In genomic region chr10:5110773-5111172, GRCm38 (mm10) we compare ENCODE assay signal across 28 mouse cellular contexts. TPM values are rescaled to one million over a fixed set of nuclear protein-coding genes. Genes with fewer than 3 reads are reported as not detected.
DNase-seq lines count a peak whose midpoint lies in the region; ATAC-seq lines count a peak whose summit lies in the region.
"Had no signal": no experiment of that assay in that cellular context is flagged by ENCODE, and none has a peak within 500 bp of the region (broad histone marks: within the 10 kb centered on the region; RNA-seq: fewer than 3 reads in every experiment).

No protein-coding gene starts in this region.

- WGBS in embryonic facial prominence, embryonic 14.5 days: 81% methylated on average over 5 of the region's 5 CpGs
- 94% methylated on average over 5 of the region's 5 CpGs for WGBS in embryonic facial prominence, embryonic 10.5 days

- no peaks in the 10 kb centered on the region for H3K27me3 ChIP-seq in embryonic facial prominence, embryonic 14.5 days (replicated peaks; ENCODE audit: control insufficient read depth, insufficient read depth, low read length)
- H3K27me3 ChIP-seq in embryonic facial prominence, embryonic 10.5 days (replicated peaks; ENCODE audit: low read depth, poor library complexity, severe bottlenecking): no peaks in the 10 kb centered on the region
- H3K27me3 ChIP-seq: embryonic facial prominence, embryonic 13.5 days; heart, embryonic 13.5 days; midbrain, embryonic 13.5 days; neural tube, embryonic 15.5 days; stomach, embryonic 15.5 days had no signal

- H3K4me3 ChIP-seq in embryonic facial prominence, embryonic 14.5 days (ENCODE audit: low read depth, low read length): no peak overlapping the region
- H3K4me3 ChIP-seq in embryonic facial prominence, embryonic 10.5 days: no peak overlapping the region
- H3K4me3 ChIP-seq: embryonic facial prominence, embryonic 13.5 days; heart, embryonic 13.5 days; midbrain, embryonic 13.5 days; neural tube, embryonic 15.5 days; stomach, embryonic 15.5 days had no signal

- no peak; the same call in 1 of the 2 replicates for ATAC-seq in embryonic facial prominence, embryonic 14.5 days (ENCODE audit: low read depth)
- ATAC-seq in megakaryocyte-erythroid progenitor cell, adult 5-6 weeks (replicated peaks; ENCODE audit: low FRiP score, low TSS enrichment, poor library complexity, severe bottlenecking): no peak
- ATAC-seq: forebrain, embryonic 16.5 days; hindbrain, embryonic 16.5 days; intestine, postnatal 0 days; midbrain, embryonic 13.5 days had no signal

- no peaks in the 10 kb centered on the region for H3K9me3 ChIP-seq in embryonic facial prominence, embryonic 14.5 days (ENCODE audit: control insufficient read depth, low read length)
- no peaks in the 10 kb centered on the region for H3K9me3 ChIP-seq in embryonic facial prominence, embryonic 10.5 days
- H3K9me3 ChIP-seq: embryonic facial prominence, embryonic 13.5 days; G1E; heart, embryonic 13.5 days; neural tube, embryonic 15.5 days; stomach, embryonic 15.5 days had no signal

- H3K4me1 ChIP-seq in embryonic facial prominence, embryonic 14.5 days (ENCODE audit: control insufficient read depth, insufficient read depth, low read length): no peaks in the 10 kb centered on the region
- H3K4me1 ChIP-seq in embryonic facial prominence, embryonic 10.5 days: no peaks in the 10 kb centered on the region
- H3K4me1 ChIP-seq: embryonic facial prominence, embryonic 13.5 days; heart, embryonic 13.5 days; midbrain, embryonic 13.5 days; neural tube, embryonic 15.5 days; stomach, embryonic 15.5 days had no signal

- no peak overlapping the region for H3K9ac ChIP-seq in embryonic facial prominence, embryonic 14.5 days (ENCODE audit: low read depth, low read length)
- H3K9ac ChIP-seq: embryonic facial prominence, embryonic 13.5 days; heart, embryonic 13.5 days; lung, embryonic 14.5 days; midbrain, embryonic 13.5 days; neural tube, embryonic 15.5 days; stomach, embryonic 15.5 days had no signal

- no peak overlapping the region for H3K27ac ChIP-seq in embryonic facial prominence, embryonic 14.5 days (replicated peaks; ENCODE audit: low read depth, low read length)
- no peak overlapping the region for H3K27ac ChIP-seq in embryonic facial prominence, embryonic 10.5 days (replicated peaks)
- H3K27ac ChIP-seq: embryonic facial prominence, embryonic 13.5 days; heart, embryonic 13.5 days; kidney, postnatal 0 days; midbrain, embryonic 13.5 days; neural tube, embryonic 15.5 days; stomach, embryonic 15.5 days had no signal

- H3K36me3 ChIP-seq in embryonic facial prominence, embryonic 14.5 days (ENCODE audit: control insufficient read depth, insufficient read depth, low read length): peaks cover 51% of the 10 kb centered on the region
- H3K36me3 ChIP-seq in embryonic facial prominence, embryonic 10.5 days (replicated peaks): no peaks in the 10 kb centered on the region; the same call in 1 of the 2 replicates

- peak; percentile 22 for DNase-seq in embryonic facial prominence, embryonic 14.5 days (ENCODE audit: low spot score)
- DNase-seq in embryonic facial prominence, embryonic 10.5 days (ENCODE audit: low spot score): no peak
- peak; percentile 21 for DNase-seq in layer of hippocampus, adult 9-11 months
- DNase-seq in layer of hippocampus, adult 11-12 months (ENCODE audit: low spot score): no peak
- peak; percentile 47 for DNase-seq in Muller cell, postnatal 12 days (ENCODE audit: inconsistent ontology term)
- peak; percentile 3 to 22 for DNase-seq in gastrocnemius, adult 8-10 months (ENCODE audit: low spot score in 2 of 2)
- no peak for DNase-seq in cerebellum, postnatal 25 days
- DNase-seq: cerebellum, adult 9-10 months; left cerebral cortex, postnatal 4 days; lung, embryonic 14.5 days; right cerebral cortex, postnatal 25 days; thymus, adult 2 months had no signal

- H3K4me2 ChIP-seq in embryonic facial prominence, embryonic 14.5 days (ENCODE audit: low read depth, low read length): no peak overlapping the region
- H3K4me2 ChIP-seq: embryonic facial prominence, embryonic 13.5 days; heart, embryonic 13.5 days; liver, embryonic 11.5 days; lung, embryonic 14.5 days; midbrain, embryonic 13.5 days; neural tube, embryonic 15.5 days; stomach, embryonic 15.5 days had no signal

RNA-seq across cellular contexts. Expression of gene Gm10097, which starts 41.8 kb away (rescaled TPM):
- polyA plus RNA-seq in embryonic facial prominence, embryonic 14.5 days (2014; fragmentation: Nextera tagmentation; extraction: Ambion mirVana): 0.19 and 0.24 TPM in 2 replicates
- 0.05 TPM in 1 of 2 replicates, not detected in the other for polyA plus RNA-seq in embryonic facial prominence, embryonic 10.5 days (2016; fragmentation: Nextera tagmentation; extraction: Ambion mirVana)
- total RNA-seq in gastrocnemius, adult 8-10 months (2022): under 1 TPM in 3 of 4 experiments, not detected in 1; 0.10 to 0.17 (median 0.11) TPM
- not detected in 2 replicates for total RNA-seq in megakaryocyte-erythroid progenitor cell, adult 5-6 weeks (2014; fragmentation: Nextera tagmentation)
- not detected in 2 replicates for total RNA-seq in megakaryocyte-erythroid progenitor cell, adult 5-6 weeks (2017)
- total RNA-seq: adrenal gland, adult 18-20 months; hematopoietic stem cell, adult 5-6 weeks; layer of hippocampus, adult 8-10 months; left cerebral cortex, adult 18-20 months; left cerebral cortex, postnatal 4 days had no signal
- polyA plus RNA-seq: G1E; kidney, postnatal 0 days; thymus, adult 2 months had no signal

Comparison
In these comparisons a context has a peak if more than half of its experiments do, and no peak if none do; other contexts are left out.
1. DNase-seq: peak in embryonic facial prominence, embryonic 14.5 days (single experiment), layer of hippocampus, adult 9-11 months (single experiment), Muller cell, postnatal 12 days (single experiment) and gastrocnemius, adult 8-10 months (2 of 2); none in embryonic facial prominence, embryonic 10.5 days (single experiment), layer of hippocampus, adult 11-12 months (single experiment) and cerebellum, postnatal 25 days (0 of 2).